Mouse (Mus musculus): ENCODE results near the gene Olfr38.

Gene Olfr38

GRCm38 (mm10) chr6:42756104-42756503 lies at the start of gene Olfr38:
TSS of gene Olfr38 (plus strand) at chr6:42756404.
- in situ Hi-C loops (cut with MboI, MseI): no loop called here

- in situ Hi-C loops (cut with MboI, MseI): no loop called here
Measured at GRCm38 (mm10) chr6:42709291-42710211, 46.7 kb upstream of the Olfr38 start, which contains the start of gene Tcaf1. TSS of gene Tcaf1 (minus strand) at chr6:42710088.

- in situ Hi-C loops (cut with MboI, MseI): no loop called here
Measured at GRCm38 (mm10) chr6:42714668-42715067, 41.5 kb upstream of the Olfr38 start.

GRCm38 (mm10) chr6:42717973-42718372 lies 38.2 kb upstream of the Olfr38 start:
- in situ Hi-C loops (cut with MboI, MseI): no loop called here

- in situ Hi-C loops (cut with MboI, MseI): no loop called here
Measured at GRCm38 (mm10) chr6:42739071-42739470, 17.1 kb upstream of the Olfr38 start, which contains the start of gene Olfr453. TSS of gene Olfr453 (plus strand) at chr6:42739371.

- in situ Hi-C loops (cut with MboI, MseI): no loop called here
Measured at GRCm38 (mm10) chr6:42742303-42742702, 13.9 kb upstream of the Olfr38 start.

- in situ Hi-C loops (cut with MboI, MseI): no loop called here
Measured at GRCm38 (mm10) chr6:42747846-42748245, 8.4 kb upstream of the Olfr38 start.

- in situ Hi-C loops (cut with MboI, MseI): no loop called here
Measured at GRCm38 (mm10) chr6:42777066-42777465, 20.9 kb downstream of the Olfr38 start.

GRCm38 (mm10) chr6:42784793-42785192 lies 28.6 kb downstream of the Olfr38 start, which contains the start of gene Olfr452:
TSS of gene Olfr452 (plus strand) at chr6:42785093.
- in situ Hi-C loops (cut with MboI, MseI): no loop called here

GRCm38 (mm10) chr6:42790247-42790948 lies 34.2 kb downstream of the Olfr38 start:
- in situ Hi-C loops (cut with MboI, MseI): no loop called here

GRCm38 (mm10) chr6:42790949-42791556 lies 34.8 kb downstream of the Olfr38 start:
- in situ Hi-C loops (cut with MboI, MseI): no loop called here

- in situ Hi-C loops (cut with MboI, MseI): no loop called here
Measured at GRCm38 (mm10) chr6:42794982-42795381, 38.8 kb downstream of the Olfr38 start.

GRCm38 (mm10) chr6:42811639-42812038 lies 55.4 kb downstream of the Olfr38 start, which contains the start of gene Olfr450:
TSS of gene Olfr450 (plus strand) at chr6:42811939.
- in situ Hi-C loops (cut with MboI, MseI): no loop called here

Measured in T-helper 1 cell (primary cell).